Mouse (Mus musculus) stomach, embryonic 14.5 days (tissue): ENCODE measurements around the gene Mtrf1l. TPM values are rescaled to one million over a fixed set of nuclear protein-coding genes. Genes with fewer than 3 reads are reported as not detected.

Experiments used
- ATAC-seq: fragments of 200-750 bp; cut with Nextera tagmentation; 2 replicates; pipeline ENCODE4 v1.8.0; 2017; ENCODE audit warnings: low read depth, moderate TSS enrichment; ENCODE audit not compliant: insufficient number of reproducible peaks, insufficient read depth, low FRiP score
- H3K27ac ChIP-seq: fragments of 300-500 bp; sonication (generic); 2 replicates; pipeline ENCODE4 v1.5.1; 2014; ENCODE audit warnings: mild to moderate bottlenecking, low read length, moderate library complexity, mixed read lengths
- H3K27me3 ChIP-seq: fragments of 300-500 bp; sonication (generic); 2 replicates; pipeline ENCODE4 v1.6.1; 2014; ENCODE audit warnings: low read length, control low read depth, mixed read lengths; ENCODE audit not compliant: control insufficient read depth, insufficient read depth
- H3K36me3 ChIP-seq: fragments of 300-500 bp; sonication (generic); 2 replicates; pipeline ENCODE4 v1.6.1; 2014; ENCODE audit warnings: mild to moderate bottlenecking, control low read depth, low read length, moderate library complexity, mixed read lengths; ENCODE audit not compliant: control insufficient read depth, insufficient read depth
- H3K4me1 ChIP-seq: fragments of 300-500 bp; sonication (generic); 2 replicates; pipeline ENCODE4 v1.6.1; 2014; ENCODE audit warnings: low read length, control low read depth, mixed read lengths; ENCODE audit not compliant: control insufficient read depth, insufficient read depth
- H3K4me2 ChIP-seq: fragments of 300-500 bp; sonication (generic); replicated peaks from 2 replicates; pipeline ENCODE4 v1.6.1; 2014; ENCODE audit warnings: low read depth, low read length, control low read depth
- H3K4me3 ChIP-seq: fragments of 300-500 bp; sonication (generic); 2 replicates; pipeline ENCODE4 v1.5.1; 2014; ENCODE audit warnings: low read depth, low read length, control low read depth
- H3K9ac ChIP-seq: fragments of 300-500 bp; sonication (generic); replicated peaks from 2 replicates; pipeline ENCODE4 v1.6.1; 2014; ENCODE audit warnings: low read depth, mild to moderate bottlenecking, control low read depth, low read length, moderate library complexity, mixed read lengths
- H3K9me3 ChIP-seq: fragments of 300-500 bp; sonication (generic); 2 replicates; pipeline ENCODE4 v1.6.1; 2016; ENCODE audit warnings: low read depth, low read length, control low read depth; ENCODE audit not compliant: control insufficient read depth
- WGBS: fragments of 180-500 bp; shearing (Covaris S2); extraction: QIAGEN DNeasy Blood & Tissue Kit; methylation state at CpG from one replicate; pipeline ENCODE4 v1.1.7; 2014; 5-methylcytosine and 5-hydroxymethylcytosine counted together
- polyA plus RNA-seq: library from polyadenylated mRNA; unstranded; fragments of >200 nt; fragmentation: Nextera tagmentation; extraction: Ambion mirVana; gene quantifications from 2 replicates; pipeline ENCODE4 v1.2.1, GENCODE M21; 2014

The Mtrf1l gene
- polyA plus RNA-seq = 22.1 and 23.3 TPM in 2 replicates

DNA sequence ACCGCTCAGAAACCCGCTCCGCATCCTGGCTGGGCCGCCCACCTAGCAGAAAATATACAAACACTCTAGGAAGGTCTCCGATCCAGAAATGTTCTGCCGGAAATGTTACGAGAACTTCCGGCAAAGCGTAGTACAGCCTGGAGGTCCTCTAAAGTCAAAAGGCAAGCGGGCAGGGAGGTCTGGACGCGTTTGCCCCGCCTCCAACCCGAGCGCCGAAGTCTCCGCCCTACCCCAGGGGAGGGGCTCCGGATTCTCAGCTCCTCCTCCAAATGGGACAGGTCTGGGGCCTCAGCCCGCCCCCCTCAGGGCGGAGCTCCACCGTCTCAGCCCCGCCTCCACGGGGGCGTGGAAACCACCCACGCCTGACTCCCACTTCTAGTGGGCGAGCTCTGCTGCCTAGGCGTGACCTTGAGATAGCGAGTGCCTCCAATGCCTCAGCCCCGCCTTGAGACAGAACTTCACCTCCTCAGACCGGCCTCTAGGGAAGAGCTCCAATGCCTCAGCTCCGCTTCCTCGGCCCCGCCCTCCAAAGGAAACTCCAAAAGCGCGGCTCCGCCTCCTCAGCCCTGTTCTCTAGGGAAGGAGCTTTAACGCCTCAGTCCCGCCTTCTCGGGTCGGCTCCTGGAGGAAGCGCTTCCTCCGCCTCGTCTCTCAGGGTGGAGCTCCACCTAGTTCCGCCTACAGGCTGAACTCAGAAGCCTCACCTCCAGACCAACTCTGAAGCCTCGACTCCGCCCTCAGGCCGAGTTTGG is at the start of gene Mtrf1l:
Mtrf1l (minus strand) TSS at position 171 of the 752 bp plus-strand sequence.
- peaks cover 12% of the 10 kb centered on the region for H3K36me3 ChIP-seq
- H3K27me3 ChIP-seq = no peaks in the 10 kb centered on the region
- peak within 1 kb of the TSS; percentile 95 for H3K27ac ChIP-seq
- no peaks in the 10 kb centered on the region for H3K9me3 ChIP-seq
- H3K4me2 ChIP-seq = peak within 1 kb of the TSS; percentile 72
- WGBS = under 1% methylated on average over 47 of the region's 47 CpGs
- peaks cover 14% of the 10 kb centered on the region for H3K4me1 ChIP-seq
- H3K9ac ChIP-seq = peak within 1 kb of the TSS; percentile 81
- peak within 1 kb of the TSS; percentile 82 for H3K4me3 ChIP-seq
- ATAC-seq = peak; percentile 94

- no peaks in the 10 kb centered on the region for H3K9me3 ChIP-seq
- no peaks in the 10 kb centered on the region for H3K36me3 ChIP-seq
- WGBS = 47% methylated on average over 4 of the region's 4 CpGs
- no peaks in the 10 kb centered on the region for H3K27me3 ChIP-seq
- no peak overlapping the region for H3K27ac ChIP-seq
- no peak overlapping the region for H3K4me2 ChIP-seq
- H3K4me1 ChIP-seq = no peaks in the 10 kb centered on the region
- no peak overlapping the region for H3K9ac ChIP-seq
- no peak for ATAC-seq
- H3K4me3 ChIP-seq = no peak overlapping the region
Measured at GRCm38 (mm10) chr10:5871081-5871480, 47.4 kb upstream of the Mtrf1l start.

GRCm38 (mm10) chr10:5867981-5868552 is 44.4 kb upstream of the Mtrf1l start:
- H3K4me1 ChIP-seq = no peaks in the 10 kb centered on the region
- no peak overlapping the region for H3K4me2 ChIP-seq
- H3K4me3 ChIP-seq = no peak overlapping the region
- no peak for ATAC-seq
- WGBS = 79% methylated on average over 11 of the region's 11 CpGs
- H3K9ac ChIP-seq = no peak overlapping the region
- no peaks in the 10 kb centered on the region for H3K36me3 ChIP-seq
- H3K27me3 ChIP-seq = no peaks in the 10 kb centered on the region
- no peaks in the 10 kb centered on the region for H3K9me3 ChIP-seq
- no peak overlapping the region for H3K27ac ChIP-seq

GRCm38 (mm10) chr10:5865996-5866395 is 42.3 kb upstream of the Mtrf1l start:
- ATAC-seq = no peak
- Histone ChIP-seq H3K4me2 (no peak overlapping the region), H3K27ac (no peak overlapping the region), H3K4me3 (no peak overlapping the region), H3K9ac (no peak overlapping the region), H3K9me3 (no peaks in the 10 kb centered on the region), H3K36me3 (no peaks in the 10 kb centered on the region), H3K27me3 (no peaks in the 10 kb centered on the region), H3K4me1 (no peaks in the 10 kb centered on the region)
- WGBS = 56% methylated on average over 2 of the region's 2 CpGs

DNA sequence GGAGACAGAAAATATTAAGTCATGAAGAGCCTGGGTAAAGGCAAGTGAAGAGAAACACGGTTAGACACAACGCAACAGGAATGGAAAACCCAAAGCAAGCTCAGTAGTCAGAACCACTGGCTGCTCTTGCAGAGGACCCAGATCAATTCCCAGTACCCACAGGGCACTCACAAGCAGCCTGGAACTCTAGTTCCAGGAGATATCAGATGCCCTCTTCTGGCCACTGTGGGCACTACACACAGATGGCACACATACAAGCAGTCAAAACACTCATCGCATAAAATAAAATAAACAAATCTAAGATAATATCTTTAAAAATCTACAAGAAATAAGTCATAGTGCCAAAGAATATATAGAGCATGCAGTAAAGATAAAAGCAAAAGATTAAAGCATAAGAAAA is 39.0 kb upstream of the Mtrf1l start:
- no peaks in the 10 kb centered on the region for H3K4me1 ChIP-seq
- WGBS = 97% methylated on average over 3 of the region's 3 CpGs
- no peak overlapping the region for H3K4me3 ChIP-seq
- ATAC-seq = no peak
- H3K4me2 ChIP-seq = no peak overlapping the region
- no peaks in the 10 kb centered on the region for H3K9me3 ChIP-seq
- no peak overlapping the region for H3K9ac ChIP-seq
- no peak overlapping the region for H3K27ac ChIP-seq
- H3K27me3 ChIP-seq = no peaks in the 10 kb centered on the region
- H3K36me3 ChIP-seq = no peaks in the 10 kb centered on the region

DNA sequence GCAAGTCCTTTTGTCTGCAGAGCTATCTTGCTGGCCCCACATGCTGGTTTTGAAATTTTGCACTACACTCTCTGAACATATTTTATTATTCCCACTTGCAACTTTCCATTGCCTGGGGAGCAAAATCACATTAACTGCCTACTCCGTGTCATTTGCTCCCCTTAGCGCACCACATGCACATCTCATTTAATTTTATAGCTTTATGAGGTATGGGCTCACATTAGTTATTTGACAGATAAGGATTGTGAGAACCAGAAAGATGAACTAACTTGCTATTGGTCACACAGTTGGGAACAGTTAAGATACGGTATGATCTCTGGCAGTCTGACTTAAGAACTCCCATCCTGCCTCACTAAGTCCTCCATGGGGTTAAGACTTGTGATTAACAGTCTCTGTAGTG is 37.1 kb upstream of the Mtrf1l start:
- no peak overlapping the region for H3K9ac ChIP-seq
- no peak overlapping the region for H3K4me2 ChIP-seq
- no peak overlapping the region for H3K27ac ChIP-seq
- WGBS = 90% methylated on average over 3 of the region's 3 CpGs
- no peaks in the 10 kb centered on the region for H3K36me3 ChIP-seq
- H3K4me3 ChIP-seq = no peak overlapping the region
- H3K9me3 ChIP-seq = no peaks in the 10 kb centered on the region
- H3K27me3 ChIP-seq = no peaks in the 10 kb centered on the region
- no peak for ATAC-seq
- H3K4me1 ChIP-seq = no peaks in the 10 kb centered on the region

- Histone ChIP-seq H3K4me2 (no peak overlapping the region), H3K9ac (no peak overlapping the region), H3K9me3 (no peaks in the 10 kb centered on the region), H3K27me3 (no peaks in the 10 kb centered on the region), H3K4me1 (no peaks in the 10 kb centered on the region), H3K4me3 (no peak overlapping the region), H3K27ac (no peak overlapping the region), H3K36me3 (no peaks in the 10 kb centered on the region)
- no peak for ATAC-seq
- 83% methylated on average over 4 of the region's 4 CpGs for WGBS
Measured at GRCm38 (mm10) chr10:5859729-5860128, 36.0 kb upstream of the Mtrf1l start.

DNA sequence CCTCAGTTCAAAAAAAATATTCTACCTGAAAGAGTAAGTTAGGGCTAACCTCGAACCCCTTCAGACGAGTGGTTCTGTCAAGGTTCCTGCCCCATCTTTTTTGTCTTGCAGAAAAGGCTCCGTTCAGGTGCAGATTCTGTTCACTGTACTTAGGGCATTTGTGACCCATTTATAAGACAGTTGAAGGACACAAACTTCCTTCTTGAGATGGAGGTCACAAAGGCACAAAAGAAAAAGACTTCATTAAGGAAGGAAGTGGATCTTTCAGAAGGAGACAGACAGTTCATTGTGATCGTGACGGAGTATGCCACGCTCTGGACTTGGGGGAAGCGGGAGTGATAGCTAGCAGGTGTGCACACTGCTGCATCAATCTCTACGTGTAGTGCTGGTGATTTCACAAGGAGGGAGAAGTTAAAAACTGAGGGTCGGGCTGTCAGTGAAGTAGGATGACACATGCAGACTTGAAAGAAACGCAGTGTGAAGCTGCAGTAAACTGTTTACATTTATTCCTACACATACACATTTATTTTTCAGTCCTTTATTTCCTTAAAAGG is 34.4 kb upstream of the Mtrf1l start:
- Histone ChIP-seq H3K27ac (no peak overlapping the region), H3K4me3 (no peak overlapping the region), H3K9me3 (no peaks in the 10 kb centered on the region), H3K9ac (no peak overlapping the region), H3K4me1 (no peaks in the 10 kb centered on the region), H3K27me3 (no peaks in the 10 kb centered on the region), H3K36me3 (no peaks in the 10 kb centered on the region), H3K4me2 (no peak overlapping the region; the same call in 1 of the 2 replicates)
- ATAC-seq = 0 out of 2 replicates have a peak, but pooled peaks have one; percentile 56
- 37% methylated on average over 10 of the region's 10 CpGs for WGBS
